In the genomic region with DNA sequence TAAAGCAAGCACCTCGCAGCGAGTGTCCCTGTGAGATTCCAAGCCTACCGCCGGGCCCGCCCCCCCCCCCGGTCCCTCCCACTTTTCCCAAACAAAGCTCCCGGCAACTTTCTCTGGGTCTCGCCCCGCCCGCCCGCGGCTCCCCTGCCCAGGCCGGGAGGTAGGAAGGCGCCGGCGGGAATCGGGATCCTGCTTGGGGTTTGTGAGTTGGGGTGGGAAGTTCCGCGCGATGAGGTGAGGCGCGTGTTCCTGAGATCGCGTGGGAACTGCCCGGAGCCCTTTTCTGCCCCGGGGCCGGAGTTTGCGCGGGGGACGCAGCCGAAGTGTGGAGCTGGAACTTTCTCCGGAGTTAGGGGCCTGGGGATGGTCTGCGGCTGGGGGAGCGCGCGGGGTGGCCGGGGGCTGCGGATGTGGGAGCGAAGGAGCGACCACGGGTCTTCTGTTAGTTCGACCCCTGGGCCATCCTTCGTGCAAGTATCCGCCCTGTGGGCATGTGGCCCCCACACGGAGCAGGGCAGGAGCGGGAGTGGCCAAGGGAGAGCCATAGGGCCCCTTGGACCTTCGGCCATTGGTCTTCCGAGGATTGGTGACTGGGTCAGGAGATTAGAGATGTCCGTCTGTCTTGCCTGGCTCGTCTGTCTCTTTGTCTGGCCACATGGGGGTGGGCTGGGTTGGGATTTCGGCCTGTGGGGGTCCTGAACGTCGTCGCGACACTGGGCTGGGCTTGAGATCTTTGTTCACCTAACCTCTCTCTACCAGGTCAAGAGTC, we compare ENCODE assay signal across 8 mouse cellular contexts. TPM values are rescaled to one million over a fixed set of nuclear protein-coding genes. Genes with fewer than 3 reads are reported as not detected.
DNase-seq lines count a peak whose midpoint lies in the region; ATAC-seq and TF ChIP-seq lines count a peak whose summit lies in the region.

Tead2 (plus strand) TSS at position 81 of the 769 bp plus-strand sequence.

- peak; percentile 60 for DNase-seq in left cerebral cortex, postnatal 4 days
- no peak for DNase-seq in left cerebral cortex, adult 11 months (ENCODE audit: low spot score)
- DNase-seq in hindbrain, embryonic 10.5 days (ENCODE audit: low spot score), result peak; percentile 84
- no peak for DNase-seq in thymus, postnatal 14 days
- DNase-seq in thymus, adult 2 months, result no peak

- H3K9me3 ChIP-seq in embryonic facial prominence, embryonic 13.5 days, result no peaks in the 10 kb centered on the region
- no peaks in the 10 kb centered on the region for H3K9me3 ChIP-seq in hindbrain, embryonic 10.5 days
- H3K9me3 ChIP-seq in liver, embryonic 12.5 days (replicated peaks), result no peaks in the 10 kb centered on the region
- H3K9me3 ChIP-seq in neural tube, embryonic 13.5 days, result no peaks in the 10 kb centered on the region

- WGBS in embryonic facial prominence, embryonic 13.5 days, result under 1% methylated on average over 53 of the region's 55 CpGs
- under 1% methylated on average over 55 of the region's 55 CpGs for WGBS in hindbrain, embryonic 10.5 days
- WGBS in liver, embryonic 12.5 days (ENCODE audit: insufficient replicate concordance), result 3% methylated on average over 53 of the region's 55 CpGs
- WGBS in neural tube, embryonic 13.5 days, result 2% methylated on average over 55 of the region's 55 CpGs
- WGBS in thymus, adult 2 months, result 6% methylated on average over 55 of the region's 55 CpGs

- peak within 1 kb of the TSS; percentile 99 for H3K27ac ChIP-seq in embryonic facial prominence, embryonic 13.5 days
- peak within 1 kb of the TSS; percentile 100 for H3K27ac ChIP-seq in hindbrain, embryonic 10.5 days
- H3K27ac ChIP-seq in liver, embryonic 12.5 days, result peak within 1 kb of the TSS; percentile 68
- peak within 1 kb of the TSS; percentile 91 for H3K27ac ChIP-seq in neural tube, embryonic 13.5 days (replicated peaks)
- no peak within 1 kb of the TSS for H3K27ac ChIP-seq in thymus, adult 2 months (ENCODE audit: control insufficient read depth, insufficient read depth, low read length)

- peak within 1 kb of the TSS; percentile 99 for H3K9ac ChIP-seq in embryonic facial prominence, embryonic 13.5 days
- peak within 1 kb of the TSS; percentile 66 for H3K9ac ChIP-seq in liver, embryonic 12.5 days
- H3K9ac ChIP-seq in neural tube, embryonic 13.5 days, result peak within 1 kb of the TSS; percentile 89

- TF ChIP-seq CTCF in thymus, adult 2 months (IDR thresholded peaks at IDR 0.05; ENCODE audit: borderline replicate concordance, control insufficient read depth, extremely low read depth, insufficient read depth, low read length, poor library complexity), result no peak

- peak; percentile 39; the same call in 1 of the 2 replicates for ATAC-seq in embryonic facial prominence, embryonic 13.5 days (ENCODE audit: insufficient number of reproducible peaks, insufficient read depth, low FRiP score, low TSS enrichment, low read depth)
- peak; percentile 17; the same call in 1 of the 2 replicates for ATAC-seq in liver, embryonic 12.5 days
- ATAC-seq in neural tube, embryonic 13.5 days (ENCODE audit: low read depth), result peak; percentile 70

- intact Hi-C loops in left cerebral cortex, postnatal 4 days (cut with DNase I), result no loop called here

- no peak for TF ChIP-seq POLR2A in thymus, adult 2 months (IDR thresholded peaks at IDR 0.05; ENCODE audit: control insufficient read depth, extremely low read depth, insufficient read depth, low read length, poor library complexity)

- H3K4me2 ChIP-seq in embryonic facial prominence, embryonic 13.5 days, result peak within 1 kb of the TSS; percentile 84
- peak within 1 kb of the TSS; percentile 63 for H3K4me2 ChIP-seq in liver, embryonic 12.5 days
- H3K4me2 ChIP-seq in neural tube, embryonic 13.5 days, result peak within 1 kb of the TSS; percentile 74

- peak within 1 kb of the TSS; percentile 89 for H3K4me3 ChIP-seq in embryonic facial prominence, embryonic 13.5 days
- peak within 1 kb of the TSS; percentile 81 for H3K4me3 ChIP-seq in hindbrain, embryonic 10.5 days
- peak within 1 kb of the TSS; percentile 58 for H3K4me3 ChIP-seq in liver, embryonic 12.5 days
- H3K4me3 ChIP-seq in neural tube, embryonic 13.5 days, result peak within 1 kb of the TSS; percentile 59
- no peak within 1 kb of the TSS for H3K4me3 ChIP-seq in thymus, adult 2 months (ENCODE audit: control insufficient read depth, insufficient read depth, low read length)

- peaks cover 41% of the 10 kb centered on the region for H3K4me1 ChIP-seq in embryonic facial prominence, embryonic 13.5 days
- H3K4me1 ChIP-seq in hindbrain, embryonic 10.5 days (replicated peaks), result peaks cover 73% of the 10 kb centered on the region
- peaks cover 40% of the 10 kb centered on the region for H3K4me1 ChIP-seq in liver, embryonic 12.5 days
- H3K4me1 ChIP-seq in neural tube, embryonic 13.5 days (replicated peaks), result peaks cover 51% of the 10 kb centered on the region
- peaks cover 10% of the 10 kb centered on the region for H3K4me1 ChIP-seq in thymus, adult 2 months (replicated peaks; ENCODE audit: control insufficient read depth, insufficient read depth, low read length)

- H3K27me3 ChIP-seq in embryonic facial prominence, embryonic 13.5 days, result peaks cover 19% of the 10 kb centered on the region
- peaks cover 17% of the 10 kb centered on the region for H3K27me3 ChIP-seq in hindbrain, embryonic 10.5 days (ENCODE audit: insufficient read depth, poor library complexity, severe bottlenecking)
- H3K27me3 ChIP-seq in liver, embryonic 12.5 days (replicated peaks), result peaks cover 60% of the 10 kb centered on the region
- peaks cover 20% of the 10 kb centered on the region for H3K27me3 ChIP-seq in neural tube, embryonic 13.5 days
- H3K27me3 ChIP-seq in thymus, adult 2 months (ENCODE audit: control insufficient read depth, insufficient read depth, low read length), result peaks cover 8% of the 10 kb centered on the region; the same call in 1 of the 2 replicates

- peaks cover 39% of the 10 kb centered on the region for H3K36me3 ChIP-seq in embryonic facial prominence, embryonic 13.5 days
- peaks cover 40% of the 10 kb centered on the region for H3K36me3 ChIP-seq in hindbrain, embryonic 10.5 days
- peaks cover 17% of the 10 kb centered on the region for H3K36me3 ChIP-seq in liver, embryonic 12.5 days
- peaks cover 25% of the 10 kb centered on the region for H3K36me3 ChIP-seq in neural tube, embryonic 13.5 days
- no peaks in the 10 kb centered on the region for H3K36me3 ChIP-seq in thymus, adult 2 months (ENCODE audit: control insufficient read depth, insufficient read depth, low read length)

RNA-seq across cellular contexts. Expression of gene Tead2, which starts in this region (rescaled TPM):
- 10 to 100 TPM; 15.1 to 17.6 TPM for total RNA-seq in left cerebral cortex, postnatal 4 days (2021)
- polyA plus RNA-seq in embryonic facial prominence, embryonic 13.5 days (2015; fragmentation: Nextera tagmentation; extraction: Ambion mirVana), result 221 and 233 TPM in 2 replicates
- polyA plus RNA-seq in hindbrain, embryonic 10.5 days (2016; fragmentation: Nextera tagmentation; extraction: Ambion mirVana), result 324 and 370 TPM in 2 replicates
- polyA plus RNA-seq in liver, embryonic 12.5 days (2016; fragmentation: Nextera tagmentation; extraction: Ambion mirVana), result 23.6 and 28.2 TPM in 2 replicates
- polyA plus RNA-seq in neural tube, embryonic 13.5 days (2015; fragmentation: Nextera tagmentation; extraction: Ambion mirVana), result 65.9 and 85.5 TPM in 2 replicates
- 5.0 and 8.5 TPM in 2 replicates for polyA plus RNA-seq in thymus, adult 2 months (2012; rRNA removed)

Comparison
In these comparisons a context has a peak if more than half of its experiments do, and no peak if none do; other contexts are left out.
1. DNase-seq: peak in left cerebral cortex, postnatal 4 days (single experiment) and hindbrain, embryonic 10.5 days (single experiment); none in left cerebral cortex, adult 11 months (single experiment), thymus, postnatal 14 days (single experiment) and thymus, adult 2 months (single experiment).
2. ATAC-seq: peak in every context shown above with its lines; median percentile 70 in neural tube, embryonic 13.5 days; 39 in embryonic facial prominence, embryonic 13.5 days; 17 in liver, embryonic 12.5 days.
3. Peak in every context shown above with its lines, with median percentiles within 50 percentile points of each other: H3K4me2 ChIP-seq and H3K9ac ChIP-seq.